Mouse (Mus musculus) midbrain, embryonic 16.5 days (tissue): Measurements from ENCODE around the gene Wnt5b. TPM values are rescaled to one million over a fixed set of nuclear protein-coding genes. Genes with fewer than 3 reads are reported as not detected.

Experiments used
- ATAC-seq: fragments of 200-750 bp; cut with Nextera tagmentation; 2 replicates; pipeline ENCODE4 v1.8.0; 2017; ENCODE audit warnings: moderate TSS enrichment
- H3K27ac ChIP-seq: fragments of 300-500 bp; sonication (generic); 2 replicates; pipeline ENCODE4 v1.5.1; 2014; ENCODE audit warnings: mild to moderate bottlenecking, low read length, mixed read lengths
- H3K27me3 ChIP-seq: fragments of 300-500 bp; sonication (generic); 2 replicates; pipeline ENCODE4 v1.6.1; 2014; ENCODE audit warnings: low read depth, low read length, mixed read lengths; ENCODE audit not compliant: control insufficient read depth, insufficient read depth
- H3K36me3 ChIP-seq: fragments of 300-500 bp; sonication (generic); 2 replicates; pipeline ENCODE4 v1.6.1; 2014; ENCODE audit warnings: mild to moderate bottlenecking, low read length, moderate library complexity, mixed read lengths; ENCODE audit not compliant: control insufficient read depth, insufficient read depth
- H3K4me1 ChIP-seq: fragments of 300-500 bp; sonication (generic); 2 replicates; pipeline ENCODE4 v1.6.1; 2014; ENCODE audit warnings: mild to moderate bottlenecking, low read length, mixed read lengths; ENCODE audit not compliant: control insufficient read depth, insufficient read depth
- H3K4me2 ChIP-seq: fragments of 300-500 bp; sonication (generic); 2 replicates; pipeline ENCODE4 v1.6.1; 2014; ENCODE audit warnings: mild to moderate bottlenecking, low read length, mixed read lengths
- H3K4me3 ChIP-seq: fragments of 300-500 bp; sonication (generic); 2 replicates; pipeline ENCODE4 v1.5.1; 2014; ENCODE audit warnings: low read depth, mild to moderate bottlenecking, low read length, moderate library complexity, mixed read lengths
- H3K9ac ChIP-seq: fragments of 300-500 bp; sonication (generic); 2 replicates; pipeline ENCODE4 v1.6.1; 2014; ENCODE audit warnings: low read depth, low read length, mixed read lengths
- H3K9me3 ChIP-seq: fragments of 300-500 bp; sonication (generic); replicated peaks from 2 replicates; pipeline ENCODE4 v1.6.1; 2014; ENCODE audit warnings: mild to moderate bottlenecking, low read length, mixed read lengths; ENCODE audit not compliant: control insufficient read depth, poor library complexity, severe bottlenecking
- WGBS: fragments of 180-500 bp; shearing (Covaris S2); extraction: QIAGEN DNeasy Blood & Tissue Kit; methylation state at CpG from one replicate; pipeline ENCODE4 v1.1.7; 2014; 5-methylcytosine and 5-hydroxymethylcytosine counted together
- polyA plus RNA-seq: library from polyadenylated mRNA; unstranded; fragments of >200 nt; fragmentation: Nextera tagmentation; extraction: Ambion mirVana; gene quantifications from 2 replicates; pipeline ENCODE4 v1.2.1, GENCODE M21; 2015

Gene Wnt5b
- polyA plus RNA-seq, 1 experiment from 2014 or later, result 1.6 TPM

- peaks cover 11% of the 10 kb centered on the region for H3K4me1 ChIP-seq
- H3K4me3 ChIP-seq, result no peak overlapping the region
- no peaks in the 10 kb centered on the region for H3K9me3 ChIP-seq
- H3K36me3 ChIP-seq, result no peaks in the 10 kb centered on the region
- no peak overlapping the region for H3K4me2 ChIP-seq
- H3K27me3 ChIP-seq, result no peaks in the 10 kb centered on the region
- ATAC-seq, result no peak
- no peak overlapping the region for H3K27ac ChIP-seq
- no peak overlapping the region for H3K9ac ChIP-seq
- WGBS, result 91% methylated on average over 6 of the region's 6 CpGs
Observed at GRCm38 (mm10) chr6:119475988-119476387, 68.2 kb downstream of the Wnt5b start.

DNA sequence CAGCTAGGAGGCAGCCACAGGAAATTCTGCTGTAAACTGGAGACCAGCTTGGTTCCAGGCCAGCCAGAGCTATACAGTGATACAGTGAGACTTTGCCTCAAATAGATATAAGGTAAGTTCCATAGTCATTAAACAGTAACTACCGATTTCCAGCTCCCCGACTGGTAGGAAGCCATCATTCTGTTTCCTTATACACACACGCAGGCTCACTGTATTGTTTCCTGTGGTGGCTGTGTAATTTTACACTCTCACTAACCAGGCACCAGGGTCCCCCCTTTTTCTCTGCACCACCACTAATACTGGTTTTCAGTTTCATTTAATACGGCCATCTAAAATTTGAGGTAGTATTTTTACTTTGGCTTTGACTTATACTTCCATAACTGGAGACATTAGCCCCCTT, 70.2 kb downstream of the Wnt5b start:
- H3K4me3 ChIP-seq, result no peak overlapping the region
- no peaks in the 10 kb centered on the region for H3K27me3 ChIP-seq
- no peak overlapping the region for H3K27ac ChIP-seq
- H3K9ac ChIP-seq, result no peak overlapping the region
- ATAC-seq, result no peak
- 86% methylated on average over 4 of the region's 4 CpGs for WGBS
- no peak overlapping the region for H3K4me2 ChIP-seq
- H3K4me1 ChIP-seq, result peaks cover 11% of the 10 kb centered on the region
- H3K36me3 ChIP-seq, result no peaks in the 10 kb centered on the region
- H3K9me3 ChIP-seq, result no peaks in the 10 kb centered on the region

DNA sequence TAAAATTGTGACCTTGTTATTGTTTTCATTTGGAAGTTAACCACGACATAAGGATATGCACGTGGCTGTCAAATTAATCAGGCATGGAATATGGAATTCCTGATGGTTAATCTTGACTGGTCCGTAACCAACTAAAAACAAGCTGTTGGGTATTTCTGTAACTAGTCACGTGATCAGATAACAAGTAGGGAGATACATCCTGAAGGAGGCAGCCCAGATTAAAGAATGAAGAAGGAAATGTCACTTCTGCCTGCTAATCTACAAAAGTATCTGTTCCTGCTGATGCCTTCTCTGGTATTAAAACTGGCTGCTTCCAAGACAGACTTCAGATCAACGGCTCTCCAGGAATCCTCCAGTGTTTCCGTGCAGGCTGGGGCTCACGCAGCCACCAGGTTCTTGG, 70.7 kb downstream of the Wnt5b start:
- WGBS, result 83% methylated on average over 7 of the region's 7 CpGs
- Histone ChIP-seq H3K9me3 (no peaks in the 10 kb centered on the region), H3K4me1 (peaks cover 8% of the 10 kb centered on the region), H3K27ac (no peak overlapping the region), H3K36me3 (no peaks in the 10 kb centered on the region), H3K27me3 (no peaks in the 10 kb centered on the region), H3K4me2 (no peak overlapping the region), H3K9ac (no peak overlapping the region), H3K4me3 (no peak overlapping the region)
- no peak for ATAC-seq

DNA sequence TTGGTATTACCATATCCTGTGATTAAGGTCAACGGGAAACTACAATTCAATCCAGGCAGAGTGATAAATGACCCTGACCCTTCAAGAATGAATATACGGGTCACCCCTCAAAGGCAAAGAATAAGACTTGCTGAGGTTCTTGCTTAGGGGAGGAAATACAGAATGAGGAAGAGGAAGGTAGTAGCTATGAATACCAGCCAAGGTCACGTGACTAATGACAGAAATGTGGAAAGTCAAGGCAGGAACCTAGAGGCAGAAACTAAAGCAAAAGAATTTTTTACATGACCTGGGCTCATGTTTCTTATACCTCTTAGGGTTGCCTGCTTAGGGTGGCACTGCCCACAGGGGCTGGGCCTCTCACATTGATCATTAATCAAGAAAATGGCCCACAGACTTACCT, 71.4 kb downstream of the Wnt5b start:
- Histone ChIP-seq H3K9ac (no peak overlapping the region), H3K9me3 (no peaks in the 10 kb centered on the region), H3K4me2 (no peak overlapping the region), H3K36me3 (no peaks in the 10 kb centered on the region), H3K27me3 (no peaks in the 10 kb centered on the region), H3K27ac (no peak overlapping the region), H3K4me1 (peaks cover under 1% of the 10 kb centered on the region; the same call in 1 of the 2 replicates), H3K4me3 (no peak overlapping the region)
- ATAC-seq, result no peak
- 88% methylated on average over 3 of the region's 3 CpGs for WGBS

- H3K4me3 ChIP-seq, result no peak overlapping the region
- H3K9ac ChIP-seq, result no peak overlapping the region
- H3K4me2 ChIP-seq, result no peak overlapping the region
- no peaks in the 10 kb centered on the region for H3K4me1 ChIP-seq
- no peak for ATAC-seq
- no peaks in the 10 kb centered on the region for H3K27me3 ChIP-seq
- no peaks in the 10 kb centered on the region for H3K9me3 ChIP-seq
- no peak overlapping the region for H3K27ac ChIP-seq
- no peaks in the 10 kb centered on the region for H3K36me3 ChIP-seq
- WGBS, result 23% methylated on average over 5 of the region's 5 CpGs
Observed at GRCm38 (mm10) chr6:119472135-119472534, 72.0 kb downstream of the Wnt5b start.

- no peak for ATAC-seq
- no peak overlapping the region for H3K27ac ChIP-seq
- no peak overlapping the region for H3K4me2 ChIP-seq
- no peak overlapping the region for H3K4me3 ChIP-seq
- H3K4me1 ChIP-seq, result no peaks in the 10 kb centered on the region
- H3K36me3 ChIP-seq, result no peaks in the 10 kb centered on the region
- H3K27me3 ChIP-seq, result no peaks in the 10 kb centered on the region
- H3K9ac ChIP-seq, result no peak overlapping the region
- H3K9me3 ChIP-seq, result no peaks in the 10 kb centered on the region
- WGBS, result 97% methylated on average over 3 of the region's 3 CpGs
Observed at GRCm38 (mm10) chr6:119470777-119471176, 73.4 kb downstream of the Wnt5b start.

DNA sequence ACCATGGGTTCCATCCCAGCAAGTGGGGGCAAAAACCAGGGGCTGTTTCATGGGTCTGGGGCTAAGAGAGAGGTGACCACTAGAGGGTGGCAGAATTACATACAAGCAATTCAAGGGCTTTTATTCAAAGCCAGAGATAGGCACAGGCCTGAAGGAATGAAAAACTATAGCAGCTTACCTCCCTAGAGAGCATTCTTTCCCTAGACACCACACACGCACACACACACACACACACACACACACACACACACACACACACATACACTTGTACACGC, 76.4 kb downstream of the Wnt5b start:
- no peaks in the 10 kb centered on the region for H3K4me1 ChIP-seq
- no peaks in the 10 kb centered on the region for H3K9me3 ChIP-seq
- WGBS, result 77% methylated on average over 2 of the region's 2 CpGs
- H3K27me3 ChIP-seq, result no peaks in the 10 kb centered on the region
- no peak overlapping the region for H3K27ac ChIP-seq
- H3K9ac ChIP-seq, result peak overlapping the region; percentile 8; the same call in 1 of the 2 replicates
- H3K36me3 ChIP-seq, result no peaks in the 10 kb centered on the region
- no peak for ATAC-seq
- no peak overlapping the region for H3K4me3 ChIP-seq
- H3K4me2 ChIP-seq, result no peak overlapping the region

- Histone ChIP-seq H3K9ac (peak overlapping the region; percentile 8; the same call in 1 of the 2 replicates), H3K4me1 (no peaks in the 10 kb centered on the region), H3K36me3 (no peaks in the 10 kb centered on the region), H3K4me3 (no peak overlapping the region), H3K27ac (no peak overlapping the region), H3K27me3 (no peaks in the 10 kb centered on the region), H3K9me3 (no peaks in the 10 kb centered on the region), H3K4me2 (no peak overlapping the region)
- 71% methylated on average over 10 of the region's 10 CpGs for WGBS
- ATAC-seq, result no peak
Observed at GRCm38 (mm10) chr6:119466921-119467784, 77.0 kb downstream of the Wnt5b start.

GRCm38 (mm10) chr6:119466161-119466560, 78.0 kb downstream of the Wnt5b start:
- H3K27me3 ChIP-seq, result no peaks in the 10 kb centered on the region
- H3K4me1 ChIP-seq, result no peaks in the 10 kb centered on the region
- no peaks in the 10 kb centered on the region for H3K9me3 ChIP-seq
- no peaks in the 10 kb centered on the region for H3K36me3 ChIP-seq
- WGBS, result 88% methylated on average over 1 of the region's 1 CpGs
- no peak overlapping the region for H3K4me2 ChIP-seq
- no peak for ATAC-seq
- no peak overlapping the region for H3K27ac ChIP-seq
- no peak overlapping the region for H3K4me3 ChIP-seq
- H3K9ac ChIP-seq, result no peak overlapping the region
